Mouse (Mus musculus) midbrain, embryonic 11.5 days (tissue): ENCODE results near the gene Slc7a6os. TPM values are rescaled to one million over a fixed set of nuclear protein-coding genes. Genes with fewer than 3 reads are reported as not detected.

Source experiments
- polyA plus RNA-seq: library from polyadenylated mRNA; unstranded; fragments of >200 nt; fragmentation: Nextera tagmentation; extraction: Ambion mirVana; gene quantifications from 2 replicates; pipeline ENCODE4 v1.2.1, GENCODE M21; 2014

Gene Slc7a6os
- polyA plus RNA-seq, 1 experiment from 2014 or later = 41.5 TPM

Other genes with a start within 250 kb of the Slc7a6os start
- 7.2 and 7.8 TPM in 2 replicates for gene Slc12a4, start 244.8 kb downstream of the Slc7a6os start, polyA plus RNA-seq
- not detected in 2 replicates for gene Dpep3, start 231.5 kb downstream of the Slc7a6os start, polyA plus RNA-seq
- 14.4 and 16.4 TPM in 2 replicates for gene Dus2, start 219.6 kb downstream of the Slc7a6os start, polyA plus RNA-seq
- gene Dpep2nb, start 205.0 kb downstream of the Slc7a6os start, polyA plus RNA-seq = 0.28 TPM in 1 of 2 replicates, not detected in the other
- gene Ddx28, start 199.1 kb downstream of the Slc7a6os start, polyA plus RNA-seq = 21.8 and 23.4 TPM in 2 replicates
- gene Nfatc3, start 152.1 kb downstream of the Slc7a6os start, polyA plus RNA-seq = 3.9 and 4.0 TPM in 2 replicates
- gene Esrp2, start 74.0 kb downstream of the Slc7a6os start, polyA plus RNA-seq = 0.88 and 0.89 TPM in 2 replicates
- gene Pla2g15, start 60.5 kb downstream of the Slc7a6os start, polyA plus RNA-seq = 6.4 and 6.9 TPM in 2 replicates
- 88.3 and 89.4 TPM in 2 replicates for gene Slc7a6, start 42.1 kb downstream of the Slc7a6os start, polyA plus RNA-seq
- 59.5 and 61.7 TPM in 2 replicates for gene Prmt7, start within 50 bp of the Slc7a6os start, polyA plus RNA-seq
- 9.3 and 10.3 TPM in 2 replicates for gene Smpd3, start 127.1 kb upstream of the Slc7a6os start, polyA plus RNA-seq
- 32.1 and 35.9 TPM in 2 replicates for gene Zfp90, start 204.4 kb upstream of the Slc7a6os start, polyA plus RNA-seq